Mouse (Mus musculus) monocyte, adult 2 months (primary cell): ENCODE results near the gene Ncoa4.
"Not testable (repeated sequence)": the region's sequence is repeated elsewhere in the genome, so short reads cannot be mapped to it uniquely, and the experiment has no call there.

ENCODE experiments used
- DNase-seq, 2 experiments: peaks; one replicate each; pipeline ENCODE4 v3.0.0; 2022; ENCODE audit warnings: low spot score in 2 of 2, low read depth in 1 of 2

Ncoa4 gene

DNA sequence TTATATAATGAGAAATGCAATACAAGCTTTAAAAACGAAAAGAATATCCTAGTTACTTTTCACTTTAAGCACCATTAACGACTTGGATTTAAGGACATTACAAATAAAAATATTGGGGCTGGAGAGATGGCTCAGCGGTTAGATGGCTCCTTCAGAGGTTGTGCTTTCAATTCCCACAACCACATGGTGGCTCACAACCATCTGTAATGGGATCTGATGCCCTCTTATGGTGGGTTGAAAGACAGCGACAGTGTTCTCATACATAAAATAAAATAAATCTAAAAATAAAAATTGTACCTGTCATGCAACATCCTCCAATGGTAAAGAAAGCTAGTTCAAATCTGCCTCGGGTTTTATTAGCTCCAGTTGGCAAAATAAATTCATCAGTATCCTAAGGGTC lies 33.9 kb downstream of the Ncoa4 start:
- DNase-seq, result not testable (repeated sequence)

DNA sequence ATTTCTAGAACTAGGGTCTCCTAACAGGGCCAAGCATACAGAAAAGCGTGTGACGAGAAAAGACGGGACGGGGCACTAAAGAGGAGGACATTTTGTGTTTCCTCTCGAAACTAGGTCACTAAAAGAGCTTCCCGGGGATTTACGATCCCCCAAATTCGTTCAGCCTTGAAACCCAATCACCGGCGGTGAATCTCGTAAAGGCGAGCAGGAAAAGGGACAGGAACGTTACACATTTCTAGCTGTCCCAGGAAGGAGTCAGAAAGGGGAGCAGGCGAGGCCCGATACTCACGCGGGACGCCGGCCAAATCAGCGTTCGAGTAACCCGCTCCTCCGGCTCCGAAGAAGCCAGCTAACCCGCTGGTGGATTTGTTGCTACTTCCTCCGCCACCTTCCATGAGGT lies 41.7 kb downstream of the Ncoa4 start:
- no peak for DNase-seq

DNA sequence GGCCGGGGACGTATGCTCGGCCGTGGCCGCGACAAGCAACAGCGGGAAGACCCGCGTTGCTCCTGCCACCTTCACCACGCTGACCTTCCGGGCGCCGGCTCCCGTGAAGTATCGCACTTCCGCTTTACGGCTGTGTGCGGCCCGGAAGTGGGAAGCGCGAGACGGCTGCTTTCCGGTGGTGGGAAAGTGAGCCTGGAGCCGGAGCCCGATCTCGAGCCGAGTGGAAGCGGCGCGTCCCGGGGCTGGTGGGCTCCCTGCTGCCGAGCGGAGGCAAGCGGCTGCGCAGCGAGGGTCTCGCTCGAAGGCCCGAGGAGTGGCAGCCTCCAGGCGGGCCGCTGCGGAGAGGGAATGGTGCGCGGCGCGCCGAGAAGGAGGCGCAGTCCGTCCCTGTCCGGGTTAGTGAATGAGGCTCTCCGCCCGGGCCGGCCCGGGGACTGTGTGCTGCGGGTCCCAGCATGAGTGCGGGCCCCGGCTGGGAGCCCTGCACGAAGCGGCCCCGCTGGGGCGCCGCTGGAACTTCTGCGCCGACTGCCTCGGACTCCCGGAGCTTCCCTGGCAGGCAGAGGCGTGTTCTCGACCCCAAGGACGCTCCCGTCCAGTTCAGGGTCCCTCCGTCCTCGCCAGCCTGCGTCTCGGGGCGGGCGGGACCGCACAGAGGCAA lies 42.3 kb downstream of the Ncoa4 start, which contains the start of the genes Timm23 and Parg:
TSS of gene Timm23 (minus strand) at position 108 of the 661 bp plus-strand sequence.
TSS of gene Parg (plus strand) at position 159 of the 661 bp plus-strand sequence.
- DNase-seq, result peak; percentile 66 to 73

DNA sequence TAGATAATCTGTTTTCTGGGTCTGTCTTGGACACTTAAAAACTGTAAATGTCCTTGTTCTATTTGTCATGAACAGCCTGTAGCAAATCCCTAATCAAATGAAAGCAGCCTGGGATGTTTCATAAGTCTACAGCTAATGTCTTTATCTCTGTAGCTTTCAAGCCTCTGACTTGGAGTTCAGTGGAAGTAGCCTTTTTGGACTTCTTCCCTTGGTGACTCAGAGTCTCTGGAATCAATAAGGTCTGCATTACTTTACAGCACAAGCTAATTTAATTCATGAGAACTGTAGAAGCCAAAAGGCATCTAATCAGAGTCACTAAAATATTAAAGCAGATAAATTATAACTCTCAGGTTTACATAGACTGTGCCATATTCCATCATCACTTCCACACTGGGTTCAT lies 66.9 kb downstream of the Ncoa4 start:
- no peak for DNase-seq

DNA sequence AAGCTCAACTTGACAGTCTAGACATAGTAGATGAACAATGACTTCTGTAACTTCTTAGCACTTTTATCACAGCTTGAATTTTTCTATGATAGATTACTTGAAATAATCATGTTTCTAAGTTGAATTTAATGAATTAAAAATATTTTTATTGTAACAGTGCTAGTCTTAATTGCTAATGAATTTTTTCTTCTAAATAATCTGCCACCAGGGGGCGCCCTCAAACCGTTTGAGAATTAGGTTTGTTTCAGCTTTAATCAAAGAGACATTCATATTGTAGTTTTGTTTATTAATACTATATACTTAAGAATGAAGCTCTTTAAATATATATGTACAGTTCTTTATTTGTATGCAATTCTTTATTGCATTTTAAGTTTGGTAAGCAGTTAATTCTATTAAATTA lies 69.3 kb downstream of the Ncoa4 start:
- DNase-seq, result no peak
